In genomic region chr2:117219536-117219935, GRCm38 (mm10) we compare ENCODE assay signal across 18 mouse cellular contexts. TPM values are rescaled to one million over a fixed set of nuclear protein-coding genes. Genes with fewer than 3 reads are reported as not detected.
DNase-seq lines count a peak whose midpoint lies in the region; ATAC-seq and TF ChIP-seq lines count a peak whose summit lies in the region.
"Had no signal": no experiment of that assay in that cellular context is flagged by ENCODE, and none has a peak within 500 bp of the region (broad histone marks: within the 10 kb centered on the region; RNA-seq: fewer than 3 reads in every experiment).

No protein-coding gene starts in this region.

- CTCF ChIA-PET in Patski (lab: Charles Lee) = interaction anchor here (1.0 kb wide), 1 partner anchor 8 kb away, joined by 3 read pairs; no protein-coding TSS in a partner anchor

- POLR2A ChIA-PET in Patski (lab: Charles Lee) = no interaction called here

- H3K27me3 ChIP-seq in Patski = no peaks in the 10 kb centered on the region
- H3K27me3 ChIP-seq: embryonic facial prominence, embryonic 12.5 days; forebrain, embryonic 13.5 days; forebrain, embryonic 15.5 days had no signal

- TF ChIP-seq CTCF in Patski (IDR thresholded peaks at IDR 0.05) = no peak

- in situ Hi-C loops in Patski (cut with MboI; ENCODE audit: low pct_unique_long_range_greater_than_20kb) = no loop called here

- peak; percentile 44 for ATAC-seq in Patski
- ATAC-seq: forebrain, embryonic 13.5 days; forebrain, embryonic 15.5 days; forebrain, postnatal 0 days had no signal

- DNase-seq in 3T3-L1 (ENCODE audit: low read depth, low spot score) = peak; percentile 77
- peak; percentile 47 for DNase-seq in 416B (ENCODE audit: low read depth)
- peak; percentile 10 for DNase-seq in MEL-GATA-1-ER (ENCODE audit: extremely low read depth, low read depth)
- DNase-seq in Patski (ENCODE audit: low read depth, low spot score) = no peak
- no peak for DNase-seq in layer of hippocampus, adult 9-11 months
- DNase-seq in cerebellum, postnatal 10 days = no peak
- no peak for DNase-seq in adrenal gland, adult 2 months
- DNase-seq: adrenal gland, postnatal 10 days; adrenal gland, postnatal 25 days; cerebellum, adult 11 months; cerebellum, adult 18-20 months; cerebellum, adult 8-10 months; cerebellum, adult 9-11 months; cerebellum, postnatal 25 days; forebrain, postnatal 0 days had no signal

RNA-seq across cellular contexts. Expression of gene Fam98b, which starts 30.0 kb away (rescaled TPM):
- 70.7 TPM for polyA plus RNA-seq in Patski (2021)
- total RNA-seq in adrenal gland, adult 2 months (2021) = 10 to 100 TPM; 34.0 to 44.7 TPM
- 2.1 and 3.1 TPM in 2 replicates for polyA plus RNA-seq in adrenal gland, adult 2 months (2012; rRNA removed)

Comparison
In these comparisons a context has a peak if more than half of its experiments do, and no peak if none do; other contexts are left out.
1. DNase-seq: peak in 3T3-L1 (single experiment), 416B (single experiment) and MEL-GATA-1-ER (single experiment); none in Patski (single experiment), layer of hippocampus, adult 9-11 months (single experiment), cerebellum, postnatal 10 days (0 of 2) and adrenal gland, adult 2 months (single experiment).
2. RNA of gene Fam98b, which starts 30.0 kb away (polyA plus RNA-seq): 70.7 TPM in Patski (single experiment); 2.1 to 3.1 TPM in adrenal gland, adult 2 months; every median in the first group is over 10 times any median in the second.